Mouse (Mus musculus): ENCODE measurements around the gene Galc.

The Galc gene

GRCm38 (mm10) chr12:98181729-98182128 lies 77.5 kb downstream of the Galc start:
- DNase-seq (ENCODE audit: extremely low spot score), result peak; percentile 57

GRCm38 (mm10) chr12:98180807-98181206 lies 78.5 kb downstream of the Galc start:
- no peak for DNase-seq (ENCODE audit: extremely low spot score)

GRCm38 (mm10) chr12:98180235-98180800 lies 78.9 kb downstream of the Galc start:
- DNase-seq (ENCODE audit: extremely low spot score), result no peak

GRCm38 (mm10) chr12:98179496-98179895 lies 79.8 kb downstream of the Galc start:
- DNase-seq (ENCODE audit: extremely low spot score), result no peak

GRCm38 (mm10) chr12:98176632-98177031 lies 82.6 kb downstream of the Galc start:
- no peak for DNase-seq (ENCODE audit: extremely low spot score)

DNA sequence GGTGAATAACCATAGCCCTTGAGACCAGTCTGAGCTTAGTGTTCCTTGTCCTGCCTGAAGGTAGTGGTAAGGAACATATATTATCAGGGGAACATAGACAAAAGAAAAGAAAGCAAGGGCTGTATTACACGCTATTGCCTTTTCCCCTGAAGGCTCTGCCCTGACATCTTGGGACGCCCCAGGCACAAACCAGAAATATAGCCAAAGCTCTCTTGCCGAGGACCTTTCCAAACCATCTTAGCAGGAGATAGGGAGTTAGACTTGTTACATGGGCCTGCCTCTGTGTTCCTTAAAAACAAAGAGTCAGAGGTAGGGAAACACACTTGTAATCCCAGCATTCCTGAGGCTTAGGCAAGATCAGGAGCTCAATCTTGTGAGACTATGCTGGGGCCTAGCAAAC lies 97.4 kb downstream of the Galc start:
- DNase-seq (ENCODE audit: extremely low spot score), result no peak

- DNase-seq (ENCODE audit: extremely low spot score), result no peak
These were observed 98.4 kb downstream of the Galc start for GRCm38 (mm10) chr12:98160867-98161266.

Data from embryo, embryonic 9.5 days (tissue).